ENCODE assay signal across 7 mouse cellular contexts in the genomic region with DNA sequence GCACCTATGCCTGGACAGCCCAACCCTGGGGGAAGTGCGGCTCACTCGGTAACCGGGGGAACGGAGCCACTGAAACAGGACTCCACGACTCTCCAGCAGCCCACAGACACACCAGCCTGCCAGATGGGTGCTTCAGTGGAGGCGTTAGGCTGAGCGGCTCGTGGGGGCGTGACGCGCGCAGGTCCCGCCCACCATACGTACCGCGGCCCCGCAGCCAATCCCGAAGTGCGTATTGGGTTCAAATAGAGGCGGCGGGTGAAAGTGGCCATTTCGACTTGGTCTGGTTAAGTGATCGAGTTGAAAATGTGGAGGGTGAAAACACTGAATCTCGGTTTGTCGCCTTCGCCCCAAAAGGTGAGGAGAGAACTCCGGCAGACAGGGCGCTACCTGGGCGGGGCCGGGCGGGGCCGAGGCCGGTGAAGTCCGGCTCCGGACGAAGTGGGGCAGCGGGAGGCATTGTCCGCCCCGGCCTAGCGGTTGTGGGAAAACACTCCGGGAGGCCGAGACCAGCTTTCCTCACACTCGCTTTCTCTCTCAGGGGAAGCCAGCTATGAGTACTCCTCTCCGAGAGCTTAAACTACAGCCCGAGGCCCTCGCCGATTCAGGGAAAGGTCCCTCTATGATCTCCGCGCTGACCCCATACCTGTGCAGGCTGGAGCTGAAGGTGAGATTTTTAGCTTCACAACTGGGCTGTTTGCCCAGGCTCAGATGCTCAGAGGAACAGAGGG. TPM values are rescaled to one million over a fixed set of nuclear protein-coding genes. Genes with fewer than 3 reads are reported as not detected.
A peak's percentile ranks its signal among the peaks of the same experiment; 100 is the strongest.
DNase-seq lines count a peak whose midpoint lies in the region; ATAC-seq and TF ChIP-seq lines count a peak whose summit lies in the region.

Gene Spag5 (plus strand): TSS at position 173 of the 728 bp plus-strand sequence.

- peak within 1 kb of the TSS; percentile 47 for H3K9ac ChIP-seq in intestine, postnatal 0 days (ENCODE audit: low read depth, low read length)
- H3K9ac ChIP-seq in midbrain, embryonic 12.5 days (replicated peaks): peak within 1 kb of the TSS; percentile 69

- peak within 1 kb of the TSS; percentile 93 for H3K4me2 ChIP-seq in intestine, postnatal 0 days (replicated peaks; ENCODE audit: low read depth)
- peak within 1 kb of the TSS; percentile 89 for H3K4me2 ChIP-seq in midbrain, embryonic 12.5 days (replicated peaks)

- peaks cover 21% of the 10 kb centered on the region for H3K4me1 ChIP-seq in embryonic facial prominence, embryonic 10.5 days
- no peaks in the 10 kb centered on the region for H3K4me1 ChIP-seq in intestine, postnatal 0 days (replicated peaks; ENCODE audit: control insufficient read depth, insufficient read depth, low read length)
- peaks cover 16% of the 10 kb centered on the region for H3K4me1 ChIP-seq in midbrain, embryonic 12.5 days
- H3K4me1 ChIP-seq in small intestine, adult 2 months (ENCODE audit: control insufficient read depth, insufficient read depth, insufficient read length, low read length): peaks cover 2% of the 10 kb centered on the region; the same call in 1 of the 2 replicates

- no peaks in the 10 kb centered on the region for H3K27me3 ChIP-seq in embryonic facial prominence, embryonic 10.5 days (replicated peaks; ENCODE audit: low read depth, poor library complexity, severe bottlenecking)
- H3K27me3 ChIP-seq in intestine, postnatal 0 days (replicated peaks; ENCODE audit: control insufficient read depth, insufficient read depth, low read length): no peaks in the 10 kb centered on the region
- H3K27me3 ChIP-seq in midbrain, embryonic 12.5 days: no peaks in the 10 kb centered on the region
- H3K27me3 ChIP-seq in small intestine, adult 2 months (ENCODE audit: control insufficient read depth, insufficient read depth, low read length): no peaks in the 10 kb centered on the region

- TF ChIP-seq CTCF in intestine, postnatal 0 days (IDR thresholded peaks at IDR 0.05; ENCODE audit: low read depth): no peak
- no peak for TF ChIP-seq CTCF in small intestine, adult 2 months (IDR thresholded peaks at IDR 0.05; ENCODE audit: extremely low read depth, insufficient read length, insufficient replicate concordance, low read depth, low read length)

- peak within 1 kb of the TSS; percentile 94 for H3K4me3 ChIP-seq in embryonic facial prominence, embryonic 10.5 days
- peak within 1 kb of the TSS; percentile 87 for H3K4me3 ChIP-seq in intestine, postnatal 0 days (ENCODE audit: low read depth, low read length)
- H3K4me3 ChIP-seq in midbrain, embryonic 12.5 days: peak within 1 kb of the TSS; percentile 85
- peak within 1 kb of the TSS; percentile 80 for H3K4me3 ChIP-seq in small intestine, adult 2 months (ENCODE audit: low read depth, low read length)

- H3K27ac ChIP-seq in embryonic facial prominence, embryonic 10.5 days (replicated peaks): peak within 1 kb of the TSS; percentile 96
- H3K27ac ChIP-seq in intestine, postnatal 0 days (ENCODE audit: low read depth, low read length): no peak within 1 kb of the TSS
- H3K27ac ChIP-seq in midbrain, embryonic 12.5 days (replicated peaks): peak within 1 kb of the TSS; percentile 61; the same call in 1 of the 2 replicates
- no peak within 1 kb of the TSS for H3K27ac ChIP-seq in small intestine, adult 2 months (ENCODE audit: insufficient read depth, low read depth, low read length)

- peak; percentile 94 for DNase-seq in adrenal gland, postnatal 10 days
- peak; percentile 94 for DNase-seq in embryonic facial prominence, embryonic 10.5 days (ENCODE audit: low spot score)
- peak; percentile 36 for DNase-seq in gonadal fat pad, adult 2 months (ENCODE audit: low read depth)
- DNase-seq in left cerebral cortex, postnatal 4 days: peak; percentile 91

- TF ChIP-seq POLR2A in small intestine, adult 2 months (IDR thresholded peaks at IDR 0.05; ENCODE audit: low read depth, low read length): no peak

- H3K36me3 ChIP-seq in embryonic facial prominence, embryonic 10.5 days (replicated peaks): peaks cover 35% of the 10 kb centered on the region
- H3K36me3 ChIP-seq in intestine, postnatal 0 days (ENCODE audit: control insufficient read depth, insufficient read depth): peaks cover 15% of the 10 kb centered on the region
- H3K36me3 ChIP-seq in midbrain, embryonic 12.5 days: peaks cover 34% of the 10 kb centered on the region
- H3K36me3 ChIP-seq in small intestine, adult 2 months (ENCODE audit: control insufficient read depth, insufficient read depth, low read length): peaks cover 4% of the 10 kb centered on the region; the same call in 1 of the 2 replicates

- intact Hi-C loops in left cerebral cortex, postnatal 4 days (cut with DNase I): no loop called here

- under 1% methylated on average over 49 of the region's 49 CpGs for WGBS in embryonic facial prominence, embryonic 10.5 days
- under 1% methylated on average over 49 of the region's 49 CpGs for WGBS in intestine, postnatal 0 days
- under 1% methylated on average over 49 of the region's 49 CpGs for WGBS in midbrain, embryonic 12.5 days
- under 1% methylated on average over 49 of the region's 49 CpGs for WGBS in small intestine, adult 2 months

- ATAC-seq in intestine, postnatal 0 days: peak; percentile 98
- ATAC-seq in midbrain, embryonic 12.5 days (ENCODE audit: low FRiP score, low read depth): peak; percentile 99

- H3K9me3 ChIP-seq in embryonic facial prominence, embryonic 10.5 days: no peaks in the 10 kb centered on the region
- H3K9me3 ChIP-seq in intestine, postnatal 0 days (ENCODE audit: control insufficient read depth): no peaks in the 10 kb centered on the region
- H3K9me3 ChIP-seq in midbrain, embryonic 12.5 days: no peaks in the 10 kb centered on the region

RNA-seq across cellular contexts. Expression of gene Spag5, which starts in this region (rescaled TPM):
- total RNA-seq in adrenal gland, postnatal 10 days (2021): 10 to 100 TPM; 11.2 to 16.1 TPM
- 65.7 and 73.1 TPM in 2 replicates for polyA plus RNA-seq in embryonic facial prominence, embryonic 10.5 days (2016; fragmentation: Nextera tagmentation; extraction: Ambion mirVana)
- polyA plus RNA-seq in gonadal fat pad, adult 2 months (2012; rRNA removed): 1.2 and 1.4 TPM in 2 replicates
- 4.5 and 4.6 TPM in 2 replicates for polyA plus RNA-seq in intestine, postnatal 0 days (2015; fragmentation: Nextera tagmentation; extraction: Ambion mirVana)
- total RNA-seq in left cerebral cortex, postnatal 4 days (2021): 1 to 10 TPM; 5.2 to 6.2 TPM
- polyA plus RNA-seq in midbrain, embryonic 12.5 days (2016; fragmentation: Nextera tagmentation; extraction: Ambion mirVana): 47.6 and 51.8 TPM in 2 replicates
- polyA plus RNA-seq in small intestine, adult 2 months (2012; rRNA removed): 5.1 and 7.5 TPM in 2 replicates

Comparison
In these comparisons a context has a peak if more than half of its experiments do, and no peak if none do; other contexts are left out.
1. DNase-seq: peak in every context shown above with its lines; median percentile 94 in adrenal gland, postnatal 10 days; 94 in embryonic facial prominence, embryonic 10.5 days; 91 in left cerebral cortex, postnatal 4 days; 36 in gonadal fat pad, adult 2 months.
2. H3K27ac ChIP-seq: peak in embryonic facial prominence, embryonic 10.5 days (single experiment) and midbrain, embryonic 12.5 days (single experiment); none in intestine, postnatal 0 days (single experiment) and small intestine, adult 2 months (single experiment).
3. Peak in every context shown above with its lines, with median percentiles within 50 percentile points of each other: H3K4me3 ChIP-seq.